22 mouse cellular contexts compared by ENCODE assay signal in genomic region chr4:87695811-87696210, GRCm38 (mm10).
DNase-seq lines count a peak whose midpoint lies in the region; ATAC-seq and TF ChIP-seq lines count a peak whose summit lies in the region.
"Had no signal": no experiment of that assay in that cellular context is flagged by ENCODE, and none has a peak within 500 bp of the region (broad histone marks: within the 10 kb centered on the region; RNA-seq: fewer than 3 reads in every experiment).

No protein-coding gene starts in this region.

- no peak overlapping the region for H3K4me3 ChIP-seq in hindbrain, postnatal 0 days (ENCODE audit: low read length)
- no peak overlapping the region for H3K4me3 ChIP-seq in hindbrain, embryonic 12.5 days
- H3K4me3 ChIP-seq: embryonic facial prominence, embryonic 13.5 days; forebrain, embryonic 15.5 days; heart, adult 2 months; heart, embryonic 15.5 days; kidney, embryonic 15.5 days had no signal

- no peak for DNase-seq in cerebellum, postnatal 4 days (ENCODE audit: low spot score in 2 of 2)
- peak; percentile 32 to 49 for DNase-seq in cerebellum, postnatal 25 days
- DNase-seq in cerebellum, adult 8-10 months = no peak
- peak; percentile 39 for DNase-seq in hindbrain, postnatal 0 days (ENCODE audit: low spot score)
- DNase-seq in adrenal gland, postnatal 36 days = no peak
- DNase-seq: adrenal gland, adult 8-10 months; B cell, adult 2 months; gastrocnemius, postnatal 14 days; heart, adult 2 months; heart, postnatal 14 days; kidney, adult 2 months had no signal

- H3K27me3 ChIP-seq in hindbrain, postnatal 0 days (ENCODE audit: insufficient read depth, low read length) = no peaks in the 10 kb centered on the region
- no peaks in the 10 kb centered on the region for H3K27me3 ChIP-seq in hindbrain, embryonic 12.5 days
- H3K27me3 ChIP-seq: embryonic facial prominence, embryonic 13.5 days; forebrain, embryonic 15.5 days; heart, embryonic 15.5 days; kidney, embryonic 15.5 days had no signal

- H3K9me3 ChIP-seq in hindbrain, postnatal 0 days (ENCODE audit: low read length) = no peaks in the 10 kb centered on the region
- H3K9me3 ChIP-seq in hindbrain, embryonic 12.5 days (replicated peaks) = no peaks in the 10 kb centered on the region
- H3K9me3 ChIP-seq: embryonic facial prominence, embryonic 13.5 days; forebrain, embryonic 15.5 days; G1E; heart, embryonic 15.5 days; kidney, embryonic 15.5 days had no signal

- no peaks in the 10 kb centered on the region for H3K36me3 ChIP-seq in hindbrain, postnatal 0 days (ENCODE audit: insufficient read depth, low read length)
- H3K36me3 ChIP-seq in hindbrain, embryonic 12.5 days = no peaks in the 10 kb centered on the region
- H3K36me3 ChIP-seq: embryonic facial prominence, embryonic 13.5 days; forebrain, embryonic 15.5 days; G1E; heart, embryonic 15.5 days; kidney, embryonic 15.5 days had no signal

- TF ChIP-seq CTCF in hindbrain, postnatal 0 days (IDR thresholded peaks at IDR 0.05; ENCODE audit: low read depth) = no peak

- ATAC-seq in cerebellum, adult (ENCODE audit: insufficient number of reproducible peaks, low FRiP score, low TSS enrichment) = 0 out of 2 replicates have a peak, but pooled peaks have one; percentile 10
- 0 out of 2 replicates have a peak, but pooled peaks have one; percentile 10 for ATAC-seq in hindbrain, postnatal 0 days
- no peak for ATAC-seq in hindbrain, embryonic 12.5 days (ENCODE audit: low FRiP score)
- ATAC-seq: CD4-positive, CD25-positive, alpha-beta regulatory T cell, adult 4 months; forebrain, embryonic 15.5 days; intestine, embryonic 16.5 days had no signal

- no peak overlapping the region for H3K27ac ChIP-seq in hindbrain, postnatal 0 days
- H3K27ac ChIP-seq in hindbrain, embryonic 12.5 days = no peak overlapping the region
- H3K27ac ChIP-seq: embryonic facial prominence, embryonic 13.5 days; forebrain, embryonic 15.5 days; heart, adult 2 months; heart, embryonic 15.5 days; hindbrain, embryonic 14.5 days; kidney, embryonic 15.5 days had no signal

- H3K4me1 ChIP-seq in hindbrain, postnatal 0 days (ENCODE audit: insufficient read depth, low read length) = no peaks in the 10 kb centered on the region
- peaks cover 9% of the 10 kb centered on the region for H3K4me1 ChIP-seq in hindbrain, embryonic 12.5 days
- H3K4me1 ChIP-seq: heart, embryonic 15.5 days had no signal

- WGBS in hindbrain, postnatal 0 days = 68% methylated on average over 5 of the region's 5 CpGs
- WGBS in hindbrain, embryonic 12.5 days = 88% methylated on average over 5 of the region's 5 CpGs

- no peak overlapping the region for H3K4me2 ChIP-seq in hindbrain, postnatal 0 days (ENCODE audit: low read depth, low read length)
- no peak overlapping the region for H3K4me2 ChIP-seq in hindbrain, embryonic 12.5 days (replicated peaks)
- H3K4me2 ChIP-seq: embryonic facial prominence, embryonic 13.5 days; forebrain, embryonic 15.5 days; heart, embryonic 11.5 days; heart, embryonic 15.5 days; hindbrain, embryonic 14.5 days; kidney, embryonic 15.5 days had no signal

- no peak overlapping the region for H3K9ac ChIP-seq in hindbrain, postnatal 0 days (replicated peaks; ENCODE audit: low read length)
- H3K9ac ChIP-seq in hindbrain, embryonic 12.5 days = no peak overlapping the region
- H3K9ac ChIP-seq: embryonic facial prominence, embryonic 13.5 days; forebrain, embryonic 15.5 days; heart, embryonic 15.5 days; hindbrain, embryonic 14.5 days; kidney, embryonic 15.5 days had no signal

Comparison
In these comparisons a context has a peak if more than half of its experiments do, and no peak if none do; other contexts are left out.
1. DNase-seq: peak in cerebellum, postnatal 25 days (2 of 2) and hindbrain, postnatal 0 days (single experiment); none in cerebellum, postnatal 4 days (0 of 2), cerebellum, adult 8-10 months (single experiment) and adrenal gland, postnatal 36 days (0 of 2).